Mouse (Mus musculus) heart, postnatal 4 days (tissue): Measurements from ENCODE around the gene Ptpn18. TPM values are rescaled to one million over a fixed set of nuclear protein-coding genes. Genes with fewer than 3 reads are reported as not detected.

Experiments used
- DNase-seq: peaks from one replicate; pipeline ENCODE4 v3.0.0; 2021
- total RNA-seq, 2 experiments: library from RNA; stranded (reverse); gene quantifications; 2 replicates each; pipeline ENCODE4 v1.2.3; 2021

Gene Ptpn18
- total RNA-seq, 2 experiments from 2014 or later: 7.8 to 9.3 TPM

DNA sequence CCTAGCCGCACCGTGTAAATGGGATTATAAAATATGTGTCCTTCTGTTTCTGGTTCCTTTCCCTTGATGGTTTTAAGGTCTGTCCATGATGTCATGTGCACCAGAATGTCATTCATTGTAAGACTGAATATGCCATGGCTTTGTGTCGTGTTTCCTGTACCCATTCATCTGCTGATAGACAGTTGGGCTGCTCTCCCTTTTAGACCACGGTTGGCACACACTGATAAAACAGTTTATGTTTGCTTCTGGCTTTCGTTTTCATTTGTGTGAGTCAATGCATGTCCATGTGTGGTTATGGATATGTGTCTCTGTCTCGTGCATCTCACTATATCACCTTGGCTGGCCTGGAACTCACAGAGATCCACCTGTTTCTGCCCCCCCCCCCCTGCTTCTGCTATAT, 5.9 kb downstream of the Ptpn18 start:
- DNase-seq: no peak

GRCm38 (mm10) chr1:34468051-34468450, 8.5 kb downstream of the Ptpn18 start:
- no peak for DNase-seq

DNA sequence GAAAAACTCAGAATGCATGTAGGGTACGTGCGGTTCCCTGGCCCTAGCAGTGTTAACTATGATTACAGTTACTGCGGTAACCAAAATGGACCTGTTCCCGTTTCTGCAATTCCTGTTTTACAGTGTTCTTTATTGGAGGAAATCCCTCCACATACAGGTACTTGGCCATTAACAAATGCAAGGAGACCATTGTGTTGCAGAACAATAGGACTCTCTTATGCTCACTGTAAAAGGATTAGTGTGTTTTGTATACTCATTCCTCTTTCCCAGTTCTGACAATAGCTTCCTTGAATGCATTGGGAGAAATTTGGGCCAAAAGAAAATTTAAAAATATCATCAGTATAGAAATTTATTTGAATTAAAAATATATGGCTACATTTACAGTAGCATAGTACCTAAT, 8.9 kb downstream of the Ptpn18 start:
- DNase-seq: no peak

DNA sequence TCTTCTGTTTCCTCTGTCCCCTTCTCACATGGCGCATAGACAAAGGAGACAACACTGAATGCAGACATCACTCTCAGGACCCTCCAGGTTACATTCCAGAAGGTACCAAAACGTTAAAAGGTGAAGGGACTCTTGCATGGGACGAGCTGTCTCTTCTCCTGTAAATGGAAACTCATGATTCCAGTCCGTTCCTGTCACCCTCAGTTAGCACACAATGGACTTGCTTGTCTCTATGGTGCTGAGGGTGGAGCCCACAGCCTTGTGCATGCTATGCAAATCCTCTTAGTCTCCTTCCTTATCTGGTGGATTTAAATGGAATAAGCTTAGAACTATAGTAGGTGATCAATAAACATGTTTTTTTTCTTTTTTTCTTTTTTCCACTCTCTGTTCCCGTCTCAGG, 10.2 kb downstream of the Ptpn18 start:
- no peak for DNase-seq

DNA sequence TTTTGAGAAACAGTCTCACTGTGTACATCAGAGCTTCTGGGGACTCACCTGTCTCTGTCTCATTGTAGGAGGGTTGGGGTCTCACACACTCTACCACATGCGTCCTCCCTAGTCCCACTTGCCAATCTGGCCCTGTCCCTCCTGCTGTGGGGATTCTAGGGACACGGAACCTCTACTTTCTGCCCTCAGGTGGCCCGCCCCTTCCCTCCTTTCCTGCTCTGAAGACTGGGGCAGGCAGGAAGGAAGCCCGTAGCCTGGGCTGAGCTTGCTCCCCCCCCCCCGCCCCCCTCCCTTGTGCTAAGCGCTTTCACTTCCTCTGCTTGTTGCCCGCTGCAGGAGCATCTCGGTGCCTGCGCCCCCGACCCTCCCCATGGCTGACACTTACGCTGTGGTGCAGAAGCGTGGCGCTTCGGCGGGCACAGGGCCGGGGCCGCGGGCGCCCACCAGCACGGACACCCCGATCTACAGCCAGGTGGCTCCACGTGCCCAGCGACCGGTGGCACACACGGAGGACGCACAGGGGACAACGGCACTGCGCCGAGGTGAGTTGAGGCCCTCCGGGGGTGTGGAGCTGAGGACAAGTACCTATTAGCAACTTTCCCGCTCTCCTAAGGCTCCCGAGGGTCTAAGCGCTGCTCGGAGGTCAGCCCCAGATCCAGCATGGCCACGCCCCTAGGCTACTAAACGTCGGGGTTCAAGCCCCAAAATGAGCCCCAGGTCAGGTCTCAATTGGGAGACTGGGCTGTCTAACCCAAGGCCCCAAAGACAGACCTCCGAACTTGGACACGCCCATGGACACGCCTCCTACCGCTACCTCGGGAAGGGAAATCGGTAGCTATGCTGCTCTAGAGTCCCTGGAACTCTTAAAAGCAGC, 13.1 kb downstream of the Ptpn18 start:
- DNase-seq: peak; percentile 36

- no peak for DNase-seq
Measured at GRCm38 (mm10) chr1:34478891-34479655, 19.5 kb downstream of the Ptpn18 start.

GRCm38 (mm10) chr1:34480801-34481200, 21.2 kb downstream of the Ptpn18 start:
- DNase-seq: no peak

- DNase-seq: no peak
Measured at GRCm38 (mm10) chr1:34481920-34482669, 22.5 kb downstream of the Ptpn18 start.

- peak; percentile 25 for DNase-seq
Measured at GRCm38 (mm10) chr1:34484470-34484869, 24.9 kb downstream of the Ptpn18 start.

DNA sequence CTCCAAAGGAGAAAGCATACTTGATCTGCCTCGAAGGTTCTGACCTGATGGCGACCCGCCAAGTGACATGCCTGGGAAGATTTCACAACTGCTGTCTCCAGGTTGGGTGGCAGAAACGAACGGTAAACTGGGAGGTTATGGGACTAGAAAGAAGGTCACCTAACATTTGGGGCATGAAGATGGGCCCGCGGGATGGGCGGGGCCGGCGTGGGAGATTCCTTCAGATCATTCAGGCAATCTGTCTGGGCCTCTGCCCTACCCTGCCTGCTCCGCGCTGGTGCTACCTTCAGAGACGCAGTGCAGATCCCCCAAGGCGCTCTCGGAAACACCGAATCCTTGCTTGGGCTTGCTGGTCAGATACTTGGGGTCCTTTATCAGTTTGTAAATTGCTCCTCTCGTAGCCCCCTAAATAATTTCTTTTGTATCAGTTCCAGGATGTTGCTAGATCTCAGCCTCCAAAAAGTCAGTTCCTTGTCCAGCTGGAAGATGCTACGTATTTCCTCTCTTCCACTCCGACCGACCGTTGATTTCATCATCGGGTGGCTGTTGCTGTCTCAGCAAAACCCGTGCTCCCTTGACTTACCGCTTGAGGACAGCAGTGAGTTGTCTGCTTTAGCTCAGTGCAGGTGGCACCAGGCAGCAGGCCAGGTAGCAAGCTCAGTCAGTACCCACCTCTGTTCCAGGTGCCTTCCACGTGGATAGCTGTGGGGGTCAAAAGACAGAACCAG, 26.1 kb downstream of the Ptpn18 start:
- peak; percentile 55 for DNase-seq

GRCm38 (mm10) chr1:34487383-34487782, 27.8 kb downstream of the Ptpn18 start:
- no peak for DNase-seq

GRCm38 (mm10) chr1:34489852-34490541, 30.4 kb downstream of the Ptpn18 start:
- no peak for DNase-seq

DNA sequence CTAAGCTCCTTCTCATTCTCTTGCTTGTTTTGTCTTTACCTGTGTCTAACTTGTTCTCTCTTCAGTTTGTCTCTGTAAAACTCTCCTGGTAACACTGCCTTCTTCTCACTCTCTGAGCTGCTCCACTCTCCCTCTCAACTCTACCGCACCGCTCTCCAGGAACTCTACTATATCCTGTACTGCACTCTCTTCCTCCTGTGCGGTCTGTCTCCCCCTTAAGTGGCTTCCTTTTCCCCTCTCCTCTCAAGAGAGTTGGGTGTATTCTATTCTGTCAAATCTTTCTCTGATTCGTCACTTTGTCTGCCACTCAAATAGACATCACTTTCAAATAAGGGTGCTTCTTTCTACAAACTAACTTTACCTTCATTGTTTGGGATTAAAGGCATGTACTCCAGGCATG, 31.9 kb downstream of the Ptpn18 start:
- no peak for DNase-seq

- DNase-seq: no peak
Measured at GRCm38 (mm10) chr1:34502991-34503390, 43.4 kb downstream of the Ptpn18 start.

DNA sequence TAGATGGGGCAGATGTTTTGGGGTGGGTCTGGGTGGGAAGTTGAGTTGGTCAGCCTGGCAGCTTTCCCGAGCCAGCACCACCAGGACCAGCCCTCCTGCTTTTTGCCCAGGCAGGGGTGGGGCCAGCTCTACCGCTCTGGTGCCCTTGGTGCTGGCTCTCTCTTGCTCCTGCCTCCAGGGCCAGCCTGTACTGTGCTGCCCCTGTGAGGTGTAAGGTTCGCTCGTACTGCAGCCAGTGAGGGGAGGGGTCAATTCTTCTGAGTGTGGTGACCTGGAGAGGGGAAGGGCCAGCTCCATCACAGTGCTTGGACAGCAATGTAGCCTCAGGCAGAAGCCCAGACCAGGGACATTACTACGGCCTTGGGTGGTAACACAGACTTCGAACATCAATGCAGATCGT, 45.7 kb downstream of the Ptpn18 start:
- no peak for DNase-seq

DNA sequence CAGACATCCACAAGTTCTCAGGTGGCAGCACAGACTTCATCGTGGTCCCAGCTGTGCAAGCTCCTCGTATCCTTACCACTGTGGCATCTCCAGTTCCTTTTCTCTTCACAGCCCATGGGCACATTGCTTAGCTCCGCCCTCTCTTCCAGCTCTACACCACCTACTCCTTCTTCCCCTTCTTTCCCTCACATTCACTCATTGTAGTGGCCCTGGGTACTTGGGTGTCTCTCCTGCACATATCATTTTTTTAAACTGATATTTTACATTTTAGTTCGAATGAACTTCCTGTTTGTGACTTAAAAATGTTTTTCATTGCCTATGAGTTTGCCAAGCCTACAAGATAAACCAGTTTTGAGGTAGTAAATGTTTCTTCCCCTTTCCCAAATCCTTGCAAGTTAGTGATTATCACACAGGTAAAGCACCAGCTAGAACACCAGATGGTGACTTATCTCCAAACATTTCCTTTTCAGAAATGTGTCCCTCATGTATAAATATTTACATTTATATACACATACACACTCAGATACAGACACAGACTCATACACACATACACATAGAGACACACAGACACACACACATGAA, 46.5 kb downstream of the Ptpn18 start:
- no peak for DNase-seq

DNA sequence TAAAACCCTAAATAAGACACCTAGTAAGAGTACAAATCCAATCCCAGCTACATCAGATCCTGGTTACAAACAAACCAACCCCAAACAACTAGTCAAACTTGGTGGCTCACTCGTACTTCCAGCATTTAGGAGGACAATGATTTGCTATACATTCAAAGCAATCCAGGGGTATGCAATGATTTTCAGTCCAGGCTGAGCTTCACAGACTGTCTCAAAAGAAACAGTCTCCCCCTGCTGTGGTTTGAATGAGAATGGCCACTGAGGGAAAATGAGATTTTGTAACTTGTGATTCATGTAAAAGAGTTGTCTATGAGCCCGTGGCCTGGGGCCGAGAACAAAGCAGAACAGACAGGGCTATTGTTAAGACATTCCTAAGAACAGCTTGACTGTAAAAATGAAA, 48.4 kb downstream of the Ptpn18 start:
- DNase-seq: no peak

GRCm38 (mm10) chr1:34510575-34510981, 51.0 kb downstream of the Ptpn18 start:
- no peak for DNase-seq

DNA sequence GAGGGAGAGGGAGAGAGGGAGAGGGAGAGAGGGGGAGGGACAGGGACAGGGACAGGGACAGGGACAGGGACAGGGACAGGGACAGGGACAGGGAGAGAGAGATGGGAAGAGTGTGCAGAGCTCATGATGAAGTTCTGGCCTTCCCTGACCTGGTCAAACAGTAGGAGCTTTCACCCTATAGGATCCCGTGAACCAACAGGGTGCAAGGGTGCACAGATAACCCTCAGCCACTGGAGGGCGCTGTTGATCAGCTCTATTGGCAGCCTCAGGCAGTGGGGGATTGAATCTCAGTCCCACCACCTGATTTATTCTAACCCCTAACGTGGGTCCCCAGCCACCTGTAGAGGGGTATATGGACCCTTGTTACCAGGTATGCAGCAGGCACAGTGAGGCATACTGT, 51.5 kb downstream of the Ptpn18 start:
- DNase-seq: peak; percentile 47

DNA sequence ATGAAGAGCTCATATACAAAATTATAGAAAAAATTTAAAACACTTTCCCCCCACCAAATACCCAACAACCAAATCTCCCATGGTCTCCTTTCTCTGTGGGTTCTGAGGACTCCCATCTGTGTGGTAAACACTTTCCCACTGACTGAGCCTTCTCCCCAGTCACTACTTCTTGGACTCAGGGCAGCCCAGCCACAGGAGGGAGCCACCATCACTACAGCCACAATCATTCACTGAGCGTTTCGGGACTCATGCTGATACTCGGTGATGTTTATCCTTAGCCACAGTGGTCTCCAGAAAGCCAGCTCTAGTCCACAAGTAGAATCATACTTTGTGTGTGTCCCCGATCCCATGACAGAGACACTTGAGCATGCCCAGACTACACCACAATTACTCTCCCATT, 53.5 kb downstream of the Ptpn18 start:
- DNase-seq: no peak

DNA sequence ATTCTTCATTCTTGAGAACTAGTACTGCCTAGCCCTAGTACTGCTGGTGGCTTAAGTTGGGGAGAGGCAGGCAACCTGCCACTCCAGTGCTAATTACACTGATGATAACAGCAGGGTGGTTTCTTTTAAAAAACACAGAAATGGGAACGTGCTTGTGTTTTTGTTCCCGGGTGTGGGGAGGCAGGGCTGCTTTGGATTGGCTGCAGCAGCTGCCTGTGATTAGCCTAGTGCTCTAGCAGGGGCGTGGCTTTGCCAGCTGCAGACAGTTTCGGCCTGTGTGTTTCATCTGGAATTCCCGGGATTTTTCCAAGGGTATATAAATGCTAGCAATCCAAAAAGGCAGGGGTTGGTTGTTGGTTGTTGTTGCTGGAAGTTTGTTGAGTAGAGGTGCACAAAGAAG, 57.0 kb downstream of the Ptpn18 start:
- DNase-seq: no peak
